Mouse (Mus musculus) gastrocnemius, postnatal 25 days (tissue): ENCODE data around the gene Pik3c2b. TPM values are rescaled to one million over a fixed set of nuclear protein-coding genes. Genes with fewer than 3 reads are reported as not detected.

Experiments used
- DNase-seq: peaks from one replicate; pipeline ENCODE4 v3.0.0; 2022
- total RNA-seq, 2 experiments: library from RNA; stranded (reverse); gene quantifications; 1 replicate in 1 of 2; 2 replicates in 1 of 2; pipeline ENCODE4 v1.2.3; 2021

The Pik3c2b gene
- total RNA-seq, 2 experiments from 2014 or later = 10.8 to 12.0 TPM

GRCm38 (mm10) chr1:133091483-133091882 is 46.0 kb downstream of the Pik3c2b start:
- no peak for DNase-seq

GRCm38 (mm10) chr1:133093719-133094118 is 48.3 kb downstream of the Pik3c2b start:
- no peak for DNase-seq

GRCm38 (mm10) chr1:133100980-133101798 is 55.7 kb downstream of the Pik3c2b start:
- DNase-seq = peak; percentile 48

GRCm38 (mm10) chr1:133102108-133102507 is 56.6 kb downstream of the Pik3c2b start:
- DNase-seq = no peak

GRCm38 (mm10) chr1:133103315-133103714 is 57.8 kb downstream of the Pik3c2b start:
- no peak for DNase-seq

GRCm38 (mm10) chr1:133103871-133104270 is 58.4 kb downstream of the Pik3c2b start:
- no peak for DNase-seq

GRCm38 (mm10) chr1:133116108-133116507 is 70.6 kb downstream of the Pik3c2b start:
- DNase-seq = no peak

GRCm38 (mm10) chr1:133118127-133118526 is 72.7 kb downstream of the Pik3c2b start:
- no peak for DNase-seq

- DNase-seq = no peak
Measured at GRCm38 (mm10) chr1:133118844-133119243, 73.4 kb downstream of the Pik3c2b start.

GRCm38 (mm10) chr1:133119931-133120712 is 74.7 kb downstream of the Pik3c2b start:
- DNase-seq = no peak

- no peak for DNase-seq
Measured at GRCm38 (mm10) chr1:133121246-133121645, 75.8 kb downstream of the Pik3c2b start.

- DNase-seq = no peak
Measured at GRCm38 (mm10) chr1:133124137-133124536, 78.7 kb downstream of the Pik3c2b start.

- no peak for DNase-seq
Measured at GRCm38 (mm10) chr1:133125640-133126364, 80.3 kb downstream of the Pik3c2b start.

- no peak for DNase-seq
Measured at GRCm38 (mm10) chr1:133126365-133126740, 80.9 kb downstream of the Pik3c2b start.

GRCm38 (mm10) chr1:133127328-133127727 is 81.9 kb downstream of the Pik3c2b start:
- DNase-seq = no peak

- DNase-seq = no peak
Measured at GRCm38 (mm10) chr1:133129471-133130221, 84.2 kb downstream of the Pik3c2b start.

- peak; percentile 100 for DNase-seq
Measured at GRCm38 (mm10) chr1:133130638-133131560, 85.4 kb downstream of the Pik3c2b start, which contains the start of gene Ppp1r15b. Gene Ppp1r15b, plus strand, starts transcription at chr1:133131143.

- no peak for DNase-seq
Measured at GRCm38 (mm10) chr1:133131561-133131905, 86.1 kb downstream of the Pik3c2b start.

- DNase-seq = no peak
Measured at GRCm38 (mm10) chr1:133131936-133132335, 86.5 kb downstream of the Pik3c2b start.
